Mouse (Mus musculus) hindbrain, embryonic 12.5 days (tissue): Measurements from ENCODE around the gene Cstb. TPM values are rescaled to one million over a fixed set of nuclear protein-coding genes. Genes with fewer than 3 reads are reported as not detected.

Source experiments
- ATAC-seq: fragments of 200-750 bp; cut with Nextera tagmentation; 2 replicates; pipeline ENCODE4 v1.8.0; 2017; ENCODE audit warnings: moderate TSS enrichment; ENCODE audit not compliant: low FRiP score
- H3K27ac ChIP-seq: fragments of 300-500 bp; sonication (generic); 2 replicates; pipeline ENCODE4 v1.5.1; 2016; ENCODE audit warnings: mild to moderate bottlenecking
- H3K27me3 ChIP-seq: fragments of 300-500 bp; sonication (generic); 2 replicates; pipeline ENCODE4 v1.6.1; 2016; ENCODE audit warnings: mild to moderate bottlenecking
- H3K36me3 ChIP-seq: fragments of 300-500 bp; sonication (generic); 2 replicates; pipeline ENCODE4 v1.6.1; 2016; ENCODE audit warnings: mild to moderate bottlenecking
- H3K4me1 ChIP-seq: fragments of 300-500 bp; sonication (generic); 2 replicates; pipeline ENCODE4 v1.6.1; 2016
- H3K4me2 ChIP-seq: fragments of 300-500 bp; sonication (generic); replicated peaks from 2 replicates; pipeline ENCODE4 v1.6.1; 2016; ENCODE audit warnings: mild to moderate bottlenecking
- H3K4me3 ChIP-seq: fragments of 300-500 bp; sonication (generic); 2 replicates; pipeline ENCODE4 v1.5.1; 2016; ENCODE audit warnings: mild to moderate bottlenecking
- H3K9ac ChIP-seq: fragments of 300-500 bp; sonication (generic); 2 replicates; pipeline ENCODE4 v1.6.1; 2016; ENCODE audit warnings: mild to moderate bottlenecking, moderate library complexity
- H3K9me3 ChIP-seq: fragments of 300-500 bp; sonication (generic); replicated peaks from 2 replicates; pipeline ENCODE4 v1.6.1; 2016; ENCODE audit warnings: mild to moderate bottlenecking
- WGBS: fragments of 180-500 bp; shearing (Covaris S2); methylation state at CpG from one replicate; pipeline ENCODE4 v1.1.7; 2016; 5-methylcytosine and 5-hydroxymethylcytosine counted together
- polyA plus RNA-seq: library from polyadenylated mRNA; unstranded; fragments of >200 nt; fragmentation: Nextera tagmentation; extraction: Ambion mirVana; gene quantifications from 2 replicates; pipeline ENCODE4 v1.2.1, GENCODE M21; 2016

The Cstb gene
- polyA plus RNA-seq: 127 and 138 TPM in 2 replicates

- peaks cover 27% of the 10 kb centered on the region for H3K36me3 ChIP-seq
- H3K9ac ChIP-seq: peak within 1 kb of the TSS; percentile 80
- peak within 1 kb of the TSS; percentile 74 for H3K4me2 ChIP-seq
- H3K4me3 ChIP-seq: peak within 1 kb of the TSS; percentile 71
- H3K4me1 ChIP-seq: peaks cover 17% of the 10 kb centered on the region
- no peaks in the 10 kb centered on the region for H3K9me3 ChIP-seq
- peak within 1 kb of the TSS; percentile 78 for H3K27ac ChIP-seq
- 1% methylated on average over 40 of the region's 40 CpGs for WGBS
- H3K27me3 ChIP-seq: no peaks in the 10 kb centered on the region
- ATAC-seq: peak; percentile 95
Observed at GRCm38 (mm10) chr10:78425181-78426041, at the start of gene Cstb. Cstb (plus strand) TSS chr10:78425669.

GRCm38 (mm10) chr10:78378516-78378915 is 47.0 kb upstream of the Cstb start:
- Histone ChIP-seq H3K27me3 (no peaks in the 10 kb centered on the region), H3K4me3 (no peak overlapping the region), H3K9ac (no peak overlapping the region), H3K36me3 (no peaks in the 10 kb centered on the region), H3K27ac (no peak overlapping the region), H3K4me1 (no peaks in the 10 kb centered on the region), H3K4me2 (no peak overlapping the region), H3K9me3 (no peaks in the 10 kb centered on the region)
- ATAC-seq: no peak
- WGBS: 95% methylated on average over 7 of the region's 7 CpGs

GRCm38 (mm10) chr10:78383567-78383966 is 41.9 kb upstream of the Cstb start:
- Histone ChIP-seq H3K4me3 (no peak overlapping the region), H3K27me3 (peaks cover 5% of the 10 kb centered on the region; the same call in 1 of the 2 replicates), H3K4me1 (no peaks in the 10 kb centered on the region), H3K4me2 (no peak overlapping the region), H3K27ac (no peak overlapping the region), H3K36me3 (no peaks in the 10 kb centered on the region), H3K9me3 (no peaks in the 10 kb centered on the region), H3K9ac (no peak overlapping the region)
- no peak for ATAC-seq
- WGBS: 78% methylated on average over 3 of the region's 3 CpGs

GRCm38 (mm10) chr10:78385520-78385919 is 39.9 kb upstream of the Cstb start:
- Histone ChIP-seq H3K27me3 (peaks cover 24% of the 10 kb centered on the region), H3K27ac (no peak overlapping the region), H3K4me3 (no peak overlapping the region), H3K36me3 (no peaks in the 10 kb centered on the region), H3K9ac (no peak overlapping the region), H3K4me1 (no peaks in the 10 kb centered on the region), H3K4me2 (no peak overlapping the region), H3K9me3 (no peaks in the 10 kb centered on the region)
- WGBS: 69% methylated on average over 5 of the region's 5 CpGs
- no peak for ATAC-seq

- Histone ChIP-seq H3K4me3 (no peak overlapping the region), H3K36me3 (no peaks in the 10 kb centered on the region), H3K27me3 (peaks cover 46% of the 10 kb centered on the region)
Observed at GRCm38 (mm10) chr10:78388216-78388980, 37.1 kb upstream of the Cstb start.

GRCm38 (mm10) chr10:78390982-78391470 is 34.4 kb upstream of the Cstb start:
- no peaks in the 10 kb centered on the region for H3K36me3 ChIP-seq
- peaks cover 46% of the 10 kb centered on the region for H3K27me3 ChIP-seq
- no peak overlapping the region for H3K9ac ChIP-seq
- 8% methylated on average over 4 of the region's 4 CpGs for WGBS
- no peak overlapping the region for H3K4me3 ChIP-seq
- peaks cover 7% of the 10 kb centered on the region; the same call in 1 of the 2 replicates for H3K4me1 ChIP-seq
- H3K4me2 ChIP-seq: no peak overlapping the region
- H3K27ac ChIP-seq: no peak overlapping the region
- ATAC-seq: no peak
- H3K9me3 ChIP-seq: no peaks in the 10 kb centered on the region

More at GRCm38 (mm10) chr10:78388216-78388980, 37.1 kb upstream of the Cstb start:
- Histone ChIP-seq H3K4me1 (0 out of 2 replicates have a peak, but pooled peaks cover 2% of the 10 kb centered on the region), H3K4me2 (no peak overlapping the region), H3K9me3 (no peaks in the 10 kb centered on the region), H3K9ac (peak overlapping the region; percentile 35; the same call in 1 of the 2 replicates), H3K27ac (no peak overlapping the region)
- ATAC-seq: no peak
- 70% methylated on average over 20 of the region's 20 CpGs for WGBS

- WGBS: 2% methylated on average over 18 of the region's 18 CpGs
- no peak for ATAC-seq
- peak overlapping the region; percentile 5; the same call in 1 of the 2 replicates for H3K4me2 ChIP-seq
Observed at GRCm38 (mm10) chr10:78392072-78392471, 33.4 kb upstream of the Cstb start.

GRCm38 (mm10) chr10:78395377-78395776 is 30.1 kb upstream of the Cstb start:
- 94% methylated on average over 3 of the region's 3 CpGs for WGBS
- no peaks in the 10 kb centered on the region for H3K9me3 ChIP-seq
- ATAC-seq: no peak; the same call in 1 of the 2 replicates
- peaks cover 14% of the 10 kb centered on the region for H3K36me3 ChIP-seq
- no peak overlapping the region for H3K4me2 ChIP-seq
- no peak overlapping the region for H3K9ac ChIP-seq
- peaks cover 24% of the 10 kb centered on the region for H3K27me3 ChIP-seq
- H3K4me1 ChIP-seq: peaks cover 27% of the 10 kb centered on the region
- H3K4me3 ChIP-seq: no peak overlapping the region
- H3K27ac ChIP-seq: 0 out of 2 replicates have a peak overlapping the region, but pooled peaks have one; percentile 8

More at GRCm38 (mm10) chr10:78392072-78392471, 33.4 kb upstream of the Cstb start:
- no peak overlapping the region for H3K27ac ChIP-seq
- H3K9ac ChIP-seq: no peak overlapping the region
- H3K4me3 ChIP-seq: no peak overlapping the region
- H3K4me1 ChIP-seq: peaks cover 14% of the 10 kb centered on the region
- H3K36me3 ChIP-seq: no peaks in the 10 kb centered on the region
- peaks cover 46% of the 10 kb centered on the region for H3K27me3 ChIP-seq
- H3K9me3 ChIP-seq: no peaks in the 10 kb centered on the region

- H3K27ac ChIP-seq: peak overlapping the region; percentile 8; the same call in 1 of the 2 replicates
- WGBS: 5% methylated on average over 17 of the region's 17 CpGs
Observed at GRCm38 (mm10) chr10:78395819-78396624, 29.4 kb upstream of the Cstb start.

GRCm38 (mm10) chr10:78396625-78396885 is 28.9 kb upstream of the Cstb start:
- peaks cover 27% of the 10 kb centered on the region for H3K4me1 ChIP-seq
- H3K36me3 ChIP-seq: peaks cover 26% of the 10 kb centered on the region
- H3K4me3 ChIP-seq: no peak overlapping the region
- peaks cover 12% of the 10 kb centered on the region for H3K27me3 ChIP-seq
- H3K4me2 ChIP-seq: peak overlapping the region; percentile 24
- H3K9ac ChIP-seq: no peak overlapping the region
- ATAC-seq: peak; percentile 49
- H3K27ac ChIP-seq: 0 out of 2 replicates have a peak overlapping the region, but pooled peaks have one; percentile 0
- WGBS: 47% methylated on average over 4 of the region's 4 CpGs
- H3K9me3 ChIP-seq: no peaks in the 10 kb centered on the region

More at GRCm38 (mm10) chr10:78395819-78396624, 29.4 kb upstream of the Cstb start:
- peaks cover 20% of the 10 kb centered on the region for H3K36me3 ChIP-seq
- no peak overlapping the region for H3K4me3 ChIP-seq
- peak; percentile 71 for ATAC-seq
- H3K4me2 ChIP-seq: peak overlapping the region; percentile 24
- H3K9ac ChIP-seq: no peak overlapping the region
- peaks cover 27% of the 10 kb centered on the region for H3K4me1 ChIP-seq
- peaks cover 18% of the 10 kb centered on the region for H3K27me3 ChIP-seq
- H3K9me3 ChIP-seq: no peaks in the 10 kb centered on the region

GRCm38 (mm10) chr10:78399090-78399657 is 26.3 kb upstream of the Cstb start:
- no peaks in the 10 kb centered on the region for H3K9me3 ChIP-seq
- no peak overlapping the region for H3K9ac ChIP-seq
- H3K36me3 ChIP-seq: peaks cover 52% of the 10 kb centered on the region
- H3K27me3 ChIP-seq: no peaks in the 10 kb centered on the region
- peak overlapping the region; percentile 48; the same call in 1 of the 2 replicates for H3K27ac ChIP-seq
- WGBS: 40% methylated on average over 17 of the region's 17 CpGs
- H3K4me2 ChIP-seq: no peak overlapping the region
- ATAC-seq: no peak
- no peak overlapping the region for H3K4me3 ChIP-seq
- peaks cover 26% of the 10 kb centered on the region for H3K4me1 ChIP-seq
